Mouse (Mus musculus) intestine, embryonic 14.5 days (tissue): Measurements from ENCODE around the gene Nmnat2. TPM values are rescaled to one million over a fixed set of nuclear protein-coding genes. Genes with fewer than 3 reads are reported as not detected.
A peak's percentile ranks its signal among the peaks of the same experiment; 100 is the strongest.

Source experiments
- ATAC-seq: fragments of 200-750 bp; cut with Nextera tagmentation; replicated peaks from 2 replicates; pipeline ENCODE4 v1.8.0; 2017; ENCODE audit warnings: low read depth, moderate number of reproducible peaks, moderate TSS enrichment, moderate library complexity; ENCODE audit not compliant: low FRiP score, low TSS enrichment
- DNase-seq: peaks from one replicate; pipeline ENCODE4 v3.0.0-alpha.2; 2018; ENCODE audit warnings: low spot score
- H3K27ac ChIP-seq: fragments of 300-500 bp; sonication (generic); 2 replicates; pipeline ENCODE4 v1.5.1; 2014; ENCODE audit warnings: low read depth, mild to moderate bottlenecking, control low read depth
- H3K27me3 ChIP-seq: fragments of 300-500 bp; sonication (generic); replicated peaks from 2 replicates; pipeline ENCODE4 v1.6.1; 2014; ENCODE audit warnings: low read length, control low read depth; ENCODE audit not compliant: control insufficient read depth, insufficient read depth
- H3K36me3 ChIP-seq: fragments of 300-500 bp; sonication (generic); 2 replicates; pipeline ENCODE4 v1.6.1; 2014; ENCODE audit warnings: low read length, control low read depth; ENCODE audit not compliant: control insufficient read depth, insufficient read depth
- H3K4me1 ChIP-seq: fragments of 300-500 bp; sonication (generic); replicated peaks from 2 replicates; pipeline ENCODE4 v1.6.1; 2014; ENCODE audit warnings: low read length, control low read depth, mixed read lengths; ENCODE audit not compliant: control insufficient read depth, insufficient read depth
- H3K4me2 ChIP-seq: fragments of 300-500 bp; sonication (generic); 2 replicates; pipeline ENCODE4 v1.6.1; 2014; ENCODE audit warnings: low read length
- H3K4me3 ChIP-seq: fragments of 300-500 bp; sonication (generic); 2 replicates; pipeline ENCODE4 v1.5.1; 2014; ENCODE audit warnings: low read depth, low read length, control low read depth, mixed read lengths
- H3K9ac ChIP-seq: fragments of 300-500 bp; sonication (generic); 2 replicates; pipeline ENCODE4 v1.6.1; 2014; ENCODE audit warnings: mild to moderate bottlenecking, low read length
- H3K9me3 ChIP-seq: fragments of 300-500 bp; sonication (generic); 2 replicates; pipeline ENCODE4 v1.6.1; 2016; ENCODE audit warnings: low read length, control low read depth; ENCODE audit not compliant: control insufficient read depth
- WGBS: fragments of 180-500 bp; shearing (Covaris S2); extraction: QIAGEN DNeasy Blood & Tissue Kit; methylation state at CpG from one replicate; pipeline ENCODE4 v1.1.7; 2014; 5-methylcytosine and 5-hydroxymethylcytosine counted together
- polyA plus RNA-seq: library from polyadenylated mRNA; unstranded; fragments of >200 nt; fragmentation: Nextera tagmentation; extraction: Ambion mirVana; gene quantifications from 2 replicates; pipeline ENCODE4 v1.2.1, GENCODE M21; 2014

The Nmnat2 gene
- polyA plus RNA-seq, 1 experiment from 2014 or later = 3.5 TPM

GRCm38 (mm10) chr1:153065473-153066386 lies 110.9 kb downstream of the Nmnat2 start:
- peak overlapping the region; percentile 67; the same call in 1 of the 2 replicates for H3K27ac ChIP-seq
- no peak overlapping the region for H3K9ac ChIP-seq
- ATAC-seq (no peak), DNase-seq (no peak)
- H3K4me3 ChIP-seq = no peak overlapping the region
- no peaks in the 10 kb centered on the region for H3K27me3 ChIP-seq
- H3K36me3 ChIP-seq = no peaks in the 10 kb centered on the region
- no peak overlapping the region for H3K4me2 ChIP-seq
- no peaks in the 10 kb centered on the region for H3K9me3 ChIP-seq
- WGBS = 69% methylated on average over 12 of the region's 12 CpGs
- peaks cover 11% of the 10 kb centered on the region for H3K4me1 ChIP-seq

- no peak overlapping the region for H3K4me3 ChIP-seq
- H3K27ac ChIP-seq = no peak overlapping the region
- no peaks in the 10 kb centered on the region for H3K9me3 ChIP-seq
- H3K4me2 ChIP-seq = no peak overlapping the region
- DNase-seq (no peak), ATAC-seq (no peak)
- H3K4me1 ChIP-seq = peaks cover 11% of the 10 kb centered on the region
- no peak overlapping the region for H3K9ac ChIP-seq
- 83% methylated on average over 4 of the region's 4 CpGs for WGBS
- H3K36me3 ChIP-seq = no peaks in the 10 kb centered on the region
- H3K27me3 ChIP-seq = no peaks in the 10 kb centered on the region
Measured at GRCm38 (mm10) chr1:153066387-153066781, 111.6 kb downstream of the Nmnat2 start.

DNA sequence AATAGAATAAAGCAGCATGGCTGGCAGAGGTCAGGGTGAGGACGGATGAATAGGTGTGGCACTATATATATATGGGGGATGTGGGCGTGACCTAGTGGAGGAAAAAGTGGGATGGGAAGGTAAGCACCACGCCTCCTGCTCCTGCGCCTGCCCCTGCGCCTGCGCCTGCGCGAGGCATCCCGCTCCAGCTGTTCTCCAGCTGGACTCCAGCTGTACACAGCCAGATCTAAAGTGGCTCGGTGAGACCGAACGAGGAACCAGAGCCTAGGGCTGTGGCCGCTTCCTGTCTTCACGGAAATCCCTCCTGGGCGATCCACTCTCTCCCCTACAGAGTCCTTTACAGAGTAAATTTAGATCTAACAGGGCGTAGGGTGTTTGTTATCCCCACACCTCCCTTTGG lies 116.8 kb downstream of the Nmnat2 start:
- peak; percentile 65; the same call in 1 of the 2 replicates for ATAC-seq
- no peaks in the 10 kb centered on the region for H3K4me1 ChIP-seq
- H3K9me3 ChIP-seq = no peaks in the 10 kb centered on the region
- H3K36me3 ChIP-seq = no peaks in the 10 kb centered on the region
- DNase-seq = no peak
- 34% methylated on average over 16 of the region's 16 CpGs for WGBS
- no peak overlapping the region for H3K27ac ChIP-seq
- H3K4me3 ChIP-seq = no peak overlapping the region
- peaks cover 25% of the 10 kb centered on the region for H3K27me3 ChIP-seq
- no peak overlapping the region for H3K9ac ChIP-seq
- H3K4me2 ChIP-seq = peak overlapping the region; percentile 20

DNA sequence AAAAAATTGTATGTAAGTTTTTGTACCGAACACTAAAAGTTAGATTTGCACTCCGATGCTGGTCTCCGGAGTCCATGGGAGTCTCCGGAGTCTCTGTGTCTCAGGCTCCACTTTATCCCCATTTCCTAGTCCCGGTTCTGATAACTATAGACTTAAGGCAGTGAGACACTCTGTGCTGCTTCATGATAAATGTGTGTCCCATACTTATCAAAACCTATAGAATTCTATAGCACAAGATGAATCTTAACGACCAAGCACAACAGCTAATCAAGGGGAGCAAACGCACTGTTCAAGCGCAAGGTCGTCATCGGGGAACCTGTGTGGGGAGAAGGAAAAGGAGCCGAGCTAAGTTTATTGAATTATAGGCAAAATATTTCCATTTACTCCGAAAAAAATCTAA lies 117.2 kb downstream of the Nmnat2 start:
- Histone ChIP-seq H3K4me2 (peak overlapping the region; percentile 20), H3K4me3 (no peak overlapping the region), H3K9ac (no peak overlapping the region), H3K27me3 (peaks cover 25% of the 10 kb centered on the region), H3K4me1 (no peaks in the 10 kb centered on the region), H3K9me3 (no peaks in the 10 kb centered on the region), H3K27ac (no peak overlapping the region), H3K36me3 (no peaks in the 10 kb centered on the region)
- WGBS = 43% methylated on average over 12 of the region's 12 CpGs
- ATAC-seq (no peak), DNase-seq (no peak)

- H3K4me2 ChIP-seq = no peak overlapping the region
- no peaks in the 10 kb centered on the region for H3K9me3 ChIP-seq
- ATAC-seq (no peak), DNase-seq (no peak)
- 58% methylated on average over 10 of the region's 10 CpGs for WGBS
- peaks cover 25% of the 10 kb centered on the region for H3K27me3 ChIP-seq
- H3K36me3 ChIP-seq = no peaks in the 10 kb centered on the region
- no peak overlapping the region for H3K4me3 ChIP-seq
- no peak overlapping the region for H3K27ac ChIP-seq
- H3K9ac ChIP-seq = no peak overlapping the region
- no peaks in the 10 kb centered on the region for H3K4me1 ChIP-seq
Measured at GRCm38 (mm10) chr1:153072711-153073110, 117.9 kb downstream of the Nmnat2 start.

- 17% methylated on average over 9 of the region's 9 CpGs for whole genome bisulfite sequencing
- Histone ChIP-seq H3K9ac (no peak overlapping the region), H3K4me2 (no peak overlapping the region), H3K27ac (no peak overlapping the region), H3K27me3 (peaks cover 25% of the 10 kb centered on the region), H3K9me3 (no peaks in the 10 kb centered on the region), H3K4me1 (no peaks in the 10 kb centered on the region), H3K36me3 (no peaks in the 10 kb centered on the region), H3K4me3 (no peak overlapping the region)
- ATAC-seq = no peak
- no peak for DNase-seq
Measured at GRCm38 (mm10) chr1:153073441-153073840, 118.6 kb downstream of the Nmnat2 start.

- Histone ChIP-seq H3K4me3 (no peak overlapping the region), H3K9ac (no peak overlapping the region), H3K9me3 (no peaks in the 10 kb centered on the region), H3K4me1 (no peaks in the 10 kb centered on the region), H3K36me3 (no peaks in the 10 kb centered on the region), H3K27ac (no peak overlapping the region), H3K27me3 (peaks cover 25% of the 10 kb centered on the region), H3K4me2 (no peak overlapping the region)
- no peak for DNase-seq
- WGBS = 70% methylated on average over 3 of the region's 3 CpGs
- no peak for ATAC-seq
Measured at GRCm38 (mm10) chr1:153075087-153075736, 120.4 kb downstream of the Nmnat2 start.

DNA sequence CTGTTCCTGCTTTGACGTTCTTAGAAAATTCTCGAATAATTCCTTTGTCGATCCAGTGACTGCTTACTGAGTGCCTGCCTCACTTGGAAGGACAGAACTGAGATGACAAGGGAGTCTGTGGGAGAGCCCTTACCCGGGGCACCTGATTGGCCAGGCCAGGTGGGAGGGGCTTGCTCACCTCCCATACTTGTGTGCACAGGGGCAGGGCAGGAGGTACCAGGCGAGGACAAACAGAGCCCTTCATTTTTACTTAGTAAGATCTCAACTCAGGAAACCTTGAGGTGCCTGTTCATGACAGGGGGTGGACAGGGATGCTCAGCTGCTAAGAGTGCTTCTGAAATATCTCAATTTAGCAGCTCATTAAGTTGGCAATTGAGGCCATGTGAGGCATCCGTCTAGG lies 121.2 kb downstream of the Nmnat2 start:
- no peaks in the 10 kb centered on the region for H3K4me1 ChIP-seq
- 60% methylated on average over 6 of the region's 6 CpGs for WGBS
- no peak overlapping the region for H3K9ac ChIP-seq
- DNase-seq = no peak
- no peak overlapping the region for H3K4me3 ChIP-seq
- no peak for ATAC-seq
- H3K27ac ChIP-seq = no peak overlapping the region
- no peaks in the 10 kb centered on the region for H3K9me3 ChIP-seq
- H3K36me3 ChIP-seq = no peaks in the 10 kb centered on the region
- H3K4me2 ChIP-seq = no peak overlapping the region
- H3K27me3 ChIP-seq = peaks cover 25% of the 10 kb centered on the region
